In genomic region chr2:132240457-132240856, GRCm38 (mm10) we compare ENCODE assay signal across 7 mouse cellular contexts. TPM values are rescaled to one million over a fixed set of nuclear protein-coding genes. Genes with fewer than 3 reads are reported as not detected.
DNase-seq lines count a peak whose midpoint lies in the region; ATAC-seq and TF ChIP-seq lines count a peak whose summit lies in the region.
"Not testable (repeated sequence)": the region's sequence is repeated elsewhere in the genome, so short reads cannot be mapped to it uniquely, and the experiment has no call there.

No protein-coding gene starts in this region.

- ATAC-seq in hindbrain, postnatal 0 days = not testable (repeated sequence)

- H3K9ac ChIP-seq in hindbrain, postnatal 0 days (replicated peaks; ENCODE audit: low read length) = not testable (repeated sequence)

- H3K27me3 ChIP-seq in hindbrain, postnatal 0 days (ENCODE audit: insufficient read depth, low read length) = not testable (repeated sequence)

- WGBS in hindbrain, postnatal 0 days = 29% methylated on average over 6 of the region's 10 CpGs

- H3K27ac ChIP-seq in hindbrain, postnatal 0 days = not testable (repeated sequence)

- H3K36me3 ChIP-seq in hindbrain, postnatal 0 days (ENCODE audit: insufficient read depth, low read length) = not testable (repeated sequence)

- DNase-seq in adrenal gland, adult (ENCODE audit: inconsistent age in 2 of 2, low spot score in 1 of 2) = peak; percentile 69 to 90
- DNase-seq in cerebellum, postnatal 25 days = peak; percentile 73 to 86
- peak; percentile 52 to 58 for DNase-seq in frontal cortex, postnatal 25 days (ENCODE audit: low spot score in 2 of 2)
- peak; percentile 81 for DNase-seq in hindbrain, postnatal 0 days (ENCODE audit: low spot score)
- peak; percentile 37 to 38 for DNase-seq in left cerebral cortex, adult 8-10 months (ENCODE audit: low spot score in 2 of 2)
- peak; percentile 37 for DNase-seq in lung, postnatal 25 days (ENCODE audit: low spot score)
- DNase-seq in right cerebral cortex, adult 18-20 months = peak; percentile 62

- not testable (repeated sequence) for H3K4me1 ChIP-seq in hindbrain, postnatal 0 days (ENCODE audit: insufficient read depth, low read length)

- H3K4me3 ChIP-seq in hindbrain, postnatal 0 days (ENCODE audit: low read length) = not testable (repeated sequence)

- H3K9me3 ChIP-seq in hindbrain, postnatal 0 days (ENCODE audit: low read length) = not testable (repeated sequence)

- TF ChIP-seq CTCF in hindbrain, postnatal 0 days (IDR thresholded peaks at IDR 0.05; ENCODE audit: low read depth) = peak; percentile 76

- not testable (repeated sequence) for H3K4me2 ChIP-seq in hindbrain, postnatal 0 days (ENCODE audit: low read depth, low read length)

RNA-seq across cellular contexts. Expression of gene Tmem230, which starts 7.2 kb away (rescaled TPM):
- total RNA-seq in hindbrain, postnatal 0 days (2014; rRNA removed) = 39.1 and 44.3 TPM in 2 replicates
- polyA plus RNA-seq in hindbrain, postnatal 0 days (2015; fragmentation: Nextera tagmentation; extraction: Ambion mirVana) = 43.3 and 43.8 TPM in 2 replicates
- 10 to 100 TPM; 34.0 to 37.1 (median 36.4) TPM for total RNA-seq in left cerebral cortex, adult 8-10 months (2022)

RNA-seq across cellular contexts. Expression of gene Pcna, which starts 12.7 kb away (rescaled TPM):
- 140 and 174 TPM in 2 replicates for total RNA-seq in hindbrain, postnatal 0 days (2014; rRNA removed)
- polyA plus RNA-seq in hindbrain, postnatal 0 days (2015; fragmentation: Nextera tagmentation; extraction: Ambion mirVana) = 130 and 131 TPM in 2 replicates
- 10 to 100 TPM; 51.4 to 59.2 (median 53.9) TPM for total RNA-seq in left cerebral cortex, adult 8-10 months (2022)

RNA-seq across cellular contexts. Expression of gene Cds2, which starts 22.5 kb away (rescaled TPM):
- 134 and 143 TPM in 2 replicates for total RNA-seq in hindbrain, postnatal 0 days (2014; rRNA removed)
- polyA plus RNA-seq in hindbrain, postnatal 0 days (2015; fragmentation: Nextera tagmentation; extraction: Ambion mirVana) = 38.7 and 39.2 TPM in 2 replicates
- total RNA-seq in left cerebral cortex, adult 8-10 months (2022) = 100 to 1,000 TPM; 257 to 277 (median 265) TPM
